Mouse (Mus musculus) activated CD4-positive, CD25-positive, alpha-beta regulatory T cell, adult 4 months (primary cell): ENCODE results near the gene Tbxa2r. TPM values are rescaled to one million over a fixed set of nuclear protein-coding genes. Genes with fewer than 3 reads are reported as not detected.

Experiments used
- ATAC-seq: one replicate; pipeline ENCODE4 v1.8.0; 2017
- polyA plus RNA-seq, 2 experiments: library from polyadenylated mRNA; unstranded; fragments of 100-300 nt; shearing (Covaris generic); gene quantifications; one replicate each; pipeline ENCODE4 v1.2.1; 2017

The Tbxa2r gene
- 10 to 100 TPM; 20.9 to 21.4 TPM for polyA plus RNA-seq

- ATAC-seq = peak; percentile 57
These were observed at the start of gene Tbxa2r for GRCm38 (mm10) chr10:81328386-81328785. TSS of gene Tbxa2r (plus strand) at chr10:81328731.

- no peak for ATAC-seq
These were observed 49.0 kb upstream of the Tbxa2r start for GRCm38 (mm10) chr10:81279496-81279895.

DNA sequence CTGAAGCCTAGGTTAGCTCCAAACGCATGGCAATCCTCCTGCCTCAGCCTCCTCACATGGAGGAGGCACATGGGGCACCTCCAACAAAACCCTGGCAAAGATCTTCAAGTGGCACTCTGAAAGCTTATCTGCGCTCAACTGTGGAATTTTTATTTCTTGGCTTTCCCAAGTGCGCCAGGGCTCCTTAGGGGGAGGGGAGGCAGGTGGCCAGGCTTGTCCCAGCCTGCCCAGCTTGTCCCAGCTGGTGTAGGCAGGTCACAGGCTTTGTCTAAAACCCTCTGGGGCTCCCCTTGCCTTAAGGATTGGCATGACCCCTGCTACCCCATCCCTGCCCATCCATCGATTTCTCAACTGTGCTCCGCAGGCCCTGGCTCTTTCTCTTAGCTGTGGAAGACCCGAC lies 44.3 kb upstream of the Tbxa2r start:
- no peak for ATAC-seq

DNA sequence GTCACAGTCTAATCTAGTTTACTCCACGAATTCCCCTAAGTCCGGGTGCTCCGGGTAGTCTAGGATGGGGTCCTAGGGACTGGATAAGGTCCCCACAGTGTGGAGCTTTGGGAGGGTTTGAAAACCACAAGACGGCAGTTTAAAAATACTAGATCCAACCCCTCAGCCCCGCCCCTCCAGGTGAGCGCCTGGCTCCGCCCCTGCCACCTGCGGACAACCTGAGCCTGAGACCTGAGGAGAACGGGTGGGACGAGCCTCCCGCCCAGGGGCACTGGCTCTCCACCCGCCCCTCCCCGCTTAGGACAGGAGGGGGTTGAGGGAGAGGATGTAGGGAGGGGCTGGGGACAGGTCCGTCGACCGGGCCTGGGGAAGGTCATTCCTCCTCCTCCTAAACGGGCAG lies 43.8 kb upstream of the Tbxa2r start:
- ATAC-seq = no peak

DNA sequence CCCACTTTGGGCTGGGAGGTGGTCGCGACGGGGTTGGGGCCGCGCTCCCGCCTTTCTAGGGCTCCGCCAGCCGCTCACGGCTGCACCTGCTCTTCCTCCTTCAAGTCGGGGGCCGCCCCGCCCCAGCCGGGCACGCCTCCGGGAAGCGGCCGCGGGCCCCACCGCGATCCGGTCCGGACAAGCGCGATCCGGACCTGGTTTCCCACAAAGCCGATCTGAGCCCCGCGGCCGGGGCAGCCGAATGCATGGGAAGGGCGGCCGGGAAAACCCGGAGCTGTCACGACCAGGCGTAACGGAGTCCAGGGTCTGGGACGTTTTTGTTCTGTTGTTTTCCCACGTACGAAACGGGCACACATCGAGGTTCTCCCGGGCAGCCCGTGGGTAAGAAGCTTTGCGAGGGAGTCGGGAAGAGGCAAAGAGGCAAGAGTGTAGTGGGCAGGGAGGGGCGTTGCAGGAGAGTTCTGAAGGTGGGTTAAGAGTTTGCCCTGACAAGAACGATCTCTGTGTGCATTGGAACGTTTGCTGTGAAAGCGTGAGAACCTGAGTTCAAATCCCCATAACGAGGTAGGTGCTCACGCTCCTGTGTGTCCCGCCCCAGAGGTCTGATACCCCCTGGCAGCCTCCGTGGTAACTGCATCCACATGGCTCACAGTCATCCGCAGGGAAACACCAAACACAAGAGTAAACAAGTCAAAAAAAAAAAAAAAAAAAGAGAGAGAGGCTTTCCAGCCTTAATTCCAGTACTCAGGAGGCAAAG lies 42.7 kb upstream of the Tbxa2r start:
- peak; percentile 88 for ATAC-seq

DNA sequence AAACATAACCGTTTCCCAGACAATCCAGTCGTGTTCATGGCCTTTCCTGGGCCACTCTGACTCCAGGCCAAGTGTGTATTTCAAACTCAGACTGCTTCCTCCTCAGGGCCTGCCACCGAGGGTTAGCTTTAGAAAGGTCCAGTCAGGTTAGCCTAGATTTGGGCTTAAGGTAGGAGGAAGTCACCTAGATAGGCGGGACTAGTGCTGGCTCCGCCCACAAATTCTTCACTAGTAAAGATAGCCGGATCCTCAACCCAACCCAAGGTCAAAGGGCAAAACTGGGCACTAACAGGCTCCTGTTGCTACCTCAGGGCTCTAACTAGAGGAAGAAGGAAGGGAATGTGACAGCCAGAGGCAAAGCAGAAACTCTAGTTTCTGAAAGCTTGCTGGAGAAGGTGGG lies 41.9 kb upstream of the Tbxa2r start:
- ATAC-seq = no peak

DNA sequence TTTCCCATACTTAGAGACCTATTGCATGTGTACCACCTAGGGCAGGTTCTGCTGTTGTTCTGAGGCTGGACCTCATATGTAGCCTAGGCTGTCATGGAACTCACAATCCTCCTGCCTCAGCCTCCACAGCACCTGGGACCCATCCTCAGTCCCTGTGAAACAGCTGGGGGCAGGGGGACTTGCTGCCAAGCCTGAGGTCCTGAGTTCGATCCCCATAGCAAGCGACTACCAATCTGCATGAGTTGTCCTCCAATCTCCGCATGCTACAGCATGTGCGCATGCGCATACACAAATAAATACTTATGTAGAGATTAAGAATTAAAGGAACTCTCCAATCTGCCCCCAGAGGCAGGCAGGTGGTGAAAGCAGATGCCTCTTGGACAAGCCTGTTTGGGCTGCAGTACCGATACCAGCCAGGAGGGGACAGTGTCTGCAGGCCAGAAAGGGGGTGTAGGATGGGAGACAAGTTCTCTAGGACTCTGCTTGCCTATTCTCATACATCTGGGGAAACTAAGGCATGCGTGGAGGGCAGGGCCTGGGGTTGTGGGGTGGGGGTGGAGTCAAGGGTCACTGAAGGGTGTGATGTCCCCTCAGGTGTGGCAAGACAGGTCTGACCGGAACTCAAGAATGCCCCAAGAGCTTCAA lies 40.9 kb upstream of the Tbxa2r start:
- no peak for ATAC-seq

DNA sequence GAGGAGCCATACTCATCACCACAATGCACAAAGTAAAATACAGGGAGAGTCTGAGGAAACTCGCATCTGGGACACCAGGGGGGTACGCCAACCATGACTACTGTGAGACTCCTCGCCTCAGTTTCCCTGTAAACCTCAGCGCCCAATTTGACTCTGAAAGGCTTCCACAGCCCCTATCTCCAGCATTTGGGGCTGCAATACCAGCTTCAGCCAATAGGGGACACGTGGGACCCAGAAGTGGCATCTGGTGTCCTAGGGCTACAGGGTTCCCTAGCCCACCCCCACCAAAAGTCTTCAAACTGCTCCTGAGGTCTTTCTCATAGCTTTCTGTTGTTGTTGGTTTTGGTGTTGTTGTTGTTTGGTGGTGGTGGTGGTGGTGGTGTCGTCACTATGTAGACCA lies 39.9 kb upstream of the Tbxa2r start:
- no peak for ATAC-seq

- ATAC-seq = no peak
These were observed 39.3 kb upstream of the Tbxa2r start for GRCm38 (mm10) chr10:81289278-81289677.

- no peak for ATAC-seq
These were observed 38.7 kb upstream of the Tbxa2r start for GRCm38 (mm10) chr10:81289811-81290210.

GRCm38 (mm10) chr10:81290698-81291460 lies 37.7 kb upstream of the Tbxa2r start:
- ATAC-seq = no peak

- ATAC-seq = no peak
These were observed 36.9 kb upstream of the Tbxa2r start, which contains the start of gene Tjp3 for GRCm38 (mm10) chr10:81291511-81292104. TSS of gene Tjp3 (minus strand) at chr10:81291581.

GRCm38 (mm10) chr10:81292554-81293333 lies 35.8 kb upstream of the Tbxa2r start, which contains the start of gene Pip5k1c:
TSS of gene Pip5k1c (plus strand) at chr10:81292963.
- peak; percentile 87 for ATAC-seq

DNA sequence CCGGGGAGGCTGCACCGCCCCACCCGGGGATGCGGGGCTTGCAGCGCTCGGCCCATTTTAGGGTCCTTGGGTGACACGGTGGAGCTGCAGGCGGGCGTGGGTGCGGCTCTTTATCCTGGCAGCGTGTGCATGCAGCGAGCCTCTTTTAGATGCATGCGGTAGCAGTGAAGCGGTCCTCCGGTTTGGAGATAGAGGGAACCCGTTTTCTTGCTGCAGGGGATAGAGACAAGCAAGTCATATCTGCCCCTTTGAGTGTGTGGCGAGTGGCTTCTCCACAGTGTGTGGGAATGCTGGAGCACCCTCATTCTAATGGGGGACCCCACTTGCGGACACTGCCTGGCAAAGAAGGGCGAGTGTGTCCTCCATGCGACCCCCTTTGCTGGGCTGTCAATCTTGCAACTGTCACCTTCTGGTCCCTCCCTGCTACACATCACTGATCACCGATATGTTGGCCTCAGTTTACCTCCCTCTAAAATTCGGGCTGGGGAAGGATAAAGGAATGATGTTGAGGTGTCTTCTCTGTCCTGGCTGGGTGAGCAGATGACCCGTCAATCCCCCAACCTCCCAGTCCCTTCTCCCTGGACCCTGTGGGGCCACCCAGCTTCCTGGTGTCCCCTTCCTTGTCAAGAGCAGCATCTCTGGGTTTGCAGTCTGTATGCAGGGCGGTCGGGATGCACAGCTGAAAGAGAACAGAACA lies 35.0 kb upstream of the Tbxa2r start:
- ATAC-seq = no peak

DNA sequence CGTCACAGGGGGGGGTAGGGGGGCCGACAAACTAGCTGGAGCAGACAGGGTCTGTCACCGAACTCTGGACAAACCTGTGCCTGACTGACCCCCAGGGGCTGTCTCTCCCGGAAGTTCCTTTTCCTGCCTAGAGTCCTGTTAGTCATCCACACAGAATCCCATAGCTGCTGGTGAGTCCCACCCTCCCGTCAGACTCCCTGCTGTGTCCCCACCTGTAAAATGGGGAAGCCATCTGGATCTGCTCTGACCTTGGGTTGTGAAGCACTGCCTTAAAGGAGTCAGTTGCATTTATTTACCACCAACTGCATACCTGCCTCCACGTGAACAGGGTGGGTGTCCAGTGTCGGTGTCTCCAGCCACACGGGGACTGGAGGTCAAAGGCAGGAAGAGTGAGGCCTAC lies 34.1 kb upstream of the Tbxa2r start:
- ATAC-seq = no peak

DNA sequence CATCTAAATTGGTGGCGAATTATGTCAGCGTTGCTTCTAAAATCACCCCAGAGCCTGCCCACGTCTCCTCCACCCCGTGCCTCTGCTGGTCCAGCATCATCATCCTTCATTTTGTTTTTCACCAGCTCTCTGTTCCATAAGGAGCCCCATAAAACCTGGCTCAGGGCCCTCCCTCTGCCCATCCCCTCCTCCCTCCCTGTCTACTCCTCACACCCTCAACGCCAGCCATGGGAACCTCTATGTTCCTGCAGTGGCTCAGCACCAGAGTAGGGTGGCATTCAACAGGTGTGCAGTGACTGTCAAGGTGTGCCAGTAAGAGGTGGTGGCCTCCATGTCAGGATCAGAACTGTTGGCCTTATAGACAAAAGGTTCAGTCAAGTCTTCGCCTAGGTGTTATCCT lies 33.3 kb upstream of the Tbxa2r start:
- no peak for ATAC-seq

GRCm38 (mm10) chr10:81297246-81297645 lies 31.3 kb upstream of the Tbxa2r start:
- no peak for ATAC-seq

- peak; percentile 73 for ATAC-seq
These were observed 30.7 kb upstream of the Tbxa2r start for GRCm38 (mm10) chr10:81297845-81298244.

- ATAC-seq = peak; percentile 47
These were observed 30.0 kb upstream of the Tbxa2r start for GRCm38 (mm10) chr10:81298369-81299100.

DNA sequence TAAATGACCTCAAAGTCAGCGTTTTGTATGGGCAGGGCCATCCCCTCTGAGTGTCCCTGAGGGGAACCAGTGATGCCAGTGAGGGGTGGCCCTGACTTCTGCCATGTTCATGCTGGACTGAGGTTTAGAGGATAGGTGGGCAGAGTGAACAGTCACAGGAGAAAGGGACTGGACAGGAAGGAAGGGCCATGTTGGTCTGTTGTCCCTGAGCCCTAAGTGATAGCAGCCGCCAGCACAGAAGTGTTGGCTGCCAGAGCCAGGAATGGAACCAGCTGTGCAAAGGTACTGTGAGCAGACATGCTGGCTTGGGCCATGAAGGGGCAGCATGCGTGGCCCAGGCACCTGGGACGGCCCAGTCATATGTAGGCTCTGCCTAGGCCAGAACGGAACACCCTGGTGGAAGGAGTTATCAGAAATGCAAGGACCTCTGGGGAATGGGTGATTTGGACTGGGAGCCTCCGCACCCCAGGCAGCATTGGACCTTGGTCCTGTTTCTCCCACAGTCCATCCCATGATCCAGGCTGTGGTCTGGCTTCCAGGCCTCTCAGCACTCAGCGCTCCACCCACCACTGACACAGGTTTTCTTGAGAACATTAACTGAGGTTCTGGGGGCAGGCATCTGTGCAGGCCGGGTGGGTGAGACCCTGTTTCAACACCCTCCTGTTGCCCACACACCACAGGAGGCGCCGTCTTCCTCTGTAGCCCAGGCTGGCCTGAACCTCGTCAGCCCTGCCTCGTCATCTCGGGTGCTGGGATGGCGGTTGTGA lies 28.8 kb upstream of the Tbxa2r start:
- no peak for ATAC-seq
